Mouse (Mus musculus): ENCODE measurements around the gene St6galnac3. TPM values are rescaled to one million over a fixed set of nuclear protein-coding genes. Genes with fewer than 3 reads are reported as not detected.
A peak's percentile ranks its signal among the peaks of the same experiment; 100 is the strongest.

The St6galnac3 gene
- polyA plus RNA-seq, 1 experiment from 2014 or later, result 48.6 TPM

DNA sequence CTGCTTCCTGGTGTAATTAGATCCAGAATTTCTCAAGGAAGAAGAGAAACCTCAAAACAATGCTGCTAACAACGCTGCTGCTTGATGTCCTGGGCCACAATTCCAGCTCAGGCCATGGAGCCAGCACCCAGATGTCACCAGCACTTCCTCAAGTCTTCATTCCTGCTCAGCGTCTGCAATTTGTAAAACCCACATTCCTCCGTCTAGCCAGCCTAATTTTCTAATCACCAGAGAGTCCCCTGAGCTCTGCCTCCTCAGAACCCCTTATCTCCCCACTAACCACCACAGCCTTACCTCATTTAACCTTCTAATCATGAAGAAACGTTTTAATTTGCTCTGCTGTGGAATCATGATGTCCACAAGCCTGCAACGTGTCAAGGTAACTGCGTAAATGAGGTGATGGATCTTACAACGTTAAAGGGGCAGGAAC is 213.8 kb downstream of the St6galnac3 start:
- Histone ChIP-seq H3K27ac (replicated peaks) (no peak overlapping the region), H3K4me1 (peaks cover 24% of the 10 kb centered on the region), H3K9me3 (replicated peaks) (no peaks in the 10 kb centered on the region), H3K9ac (no peak overlapping the region), H3K4me3 (replicated peaks) (no peak overlapping the region), H3K36me3 (no peaks in the 10 kb centered on the region), H3K4me2 (replicated peaks) (no peak overlapping the region), H3K27me3 (no peaks in the 10 kb centered on the region)
- WGBS, result 35% methylated on average over 7 of the region's 7 CpGs
- no peak for ATAC-seq (ENCODE audit: insufficient number of reproducible peaks, low FRiP score, low TSS enrichment, low read depth)

DNA sequence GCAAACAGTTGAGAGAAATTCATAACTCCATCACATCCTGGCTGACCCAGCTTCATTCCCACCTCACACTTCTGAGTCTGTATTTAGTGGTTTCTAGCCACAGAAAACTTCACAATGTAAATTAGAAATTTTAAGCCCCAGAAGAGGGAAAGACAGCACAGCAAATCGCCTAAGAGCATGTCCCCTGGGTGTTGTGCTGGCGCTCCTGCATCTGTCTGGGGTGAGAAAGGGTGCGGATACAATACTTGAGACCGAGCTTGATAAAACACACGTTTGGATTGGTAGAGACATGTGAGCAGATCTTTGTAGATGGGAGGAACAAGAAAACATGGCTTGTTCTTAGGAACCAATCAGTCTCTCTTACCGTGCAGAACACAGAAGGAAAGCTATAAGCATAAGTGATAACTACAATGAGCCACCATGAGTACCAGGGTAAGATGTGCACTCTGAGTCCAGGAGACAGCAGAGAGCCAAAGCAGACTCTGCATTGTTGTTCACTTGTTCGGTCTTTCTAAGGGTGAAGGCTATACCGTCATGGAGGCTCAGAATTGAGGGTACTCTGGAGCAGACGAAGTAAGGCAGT is 214.8 kb downstream of the St6galnac3 start:
- Histone ChIP-seq H3K9me3 (replicated peaks) (no peaks in the 10 kb centered on the region), H3K9ac (no peak overlapping the region), H3K36me3 (no peaks in the 10 kb centered on the region), H3K4me1 (peaks cover 24% of the 10 kb centered on the region), H3K27ac (replicated peaks) (no peak overlapping the region), H3K27me3 (no peaks in the 10 kb centered on the region), H3K4me3 (replicated peaks) (no peak overlapping the region), H3K4me2 (replicated peaks) (no peak overlapping the region)
- WGBS, result 85% methylated on average over 9 of the region's 9 CpGs
- ATAC-seq (ENCODE audit: insufficient number of reproducible peaks, low FRiP score, low TSS enrichment, low read depth), result no peak

DNA sequence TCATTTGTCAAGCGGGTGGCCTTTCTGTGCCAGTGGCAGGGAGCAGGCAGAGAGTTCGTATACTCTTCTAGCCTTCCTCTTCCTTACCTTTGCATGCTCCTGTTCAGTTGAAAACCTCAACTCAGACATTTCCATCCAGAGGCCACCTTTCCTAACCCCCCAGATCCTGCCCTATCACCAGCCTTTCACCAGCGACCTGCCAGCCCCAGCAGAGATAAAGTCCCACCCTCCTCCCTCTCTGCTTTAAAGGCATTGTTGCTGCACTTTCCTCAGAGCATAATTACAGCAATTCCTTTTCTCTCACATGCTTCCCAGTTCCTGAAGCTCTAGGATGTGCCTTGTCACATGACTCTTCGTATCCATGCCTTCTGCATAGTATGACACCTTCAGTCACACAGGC is 215.3 kb downstream of the St6galnac3 start:
- Histone ChIP-seq H3K27ac (replicated peaks) (no peak overlapping the region), H3K9me3 (replicated peaks) (no peaks in the 10 kb centered on the region), H3K36me3 (no peaks in the 10 kb centered on the region), H3K4me1 (peaks cover 24% of the 10 kb centered on the region), H3K9ac (no peak overlapping the region), H3K4me2 (replicated peaks) (no peak overlapping the region), H3K4me3 (replicated peaks) (no peak overlapping the region), H3K27me3 (no peaks in the 10 kb centered on the region)
- WGBS, result 81% methylated on average over 4 of the region's 4 CpGs
- ATAC-seq (ENCODE audit: insufficient number of reproducible peaks, low FRiP score, low TSS enrichment, low read depth), result no peak

DNA sequence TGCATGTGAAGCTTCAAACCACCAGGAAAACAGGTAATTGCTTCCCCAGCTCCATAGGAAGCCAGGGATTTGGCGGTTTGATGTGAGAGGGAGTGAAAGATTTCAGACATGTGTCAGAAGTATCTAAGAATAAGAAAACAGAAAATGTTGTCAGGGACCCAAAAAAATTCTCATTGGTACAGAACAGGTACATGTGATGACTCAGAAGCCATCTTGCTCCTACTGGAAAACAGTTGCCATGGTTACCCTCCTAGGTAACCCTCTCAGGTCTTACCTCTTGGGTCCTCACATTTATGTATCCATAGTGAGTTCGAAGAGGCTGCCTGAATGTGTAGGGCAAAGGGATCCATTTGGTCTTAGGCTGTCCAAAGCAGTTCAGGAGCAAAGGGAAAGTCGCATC is 215.9 kb downstream of the St6galnac3 start:
- Histone ChIP-seq H3K4me2 (replicated peaks) (no peak overlapping the region), H3K9me3 (replicated peaks) (no peaks in the 10 kb centered on the region), H3K9ac (no peak overlapping the region), H3K36me3 (no peaks in the 10 kb centered on the region), H3K27ac (replicated peaks) (no peak overlapping the region), H3K4me1 (peaks cover 18% of the 10 kb centered on the region; the same call in 1 of the 2 replicates), H3K4me3 (replicated peaks) (no peak overlapping the region), H3K27me3 (no peaks in the 10 kb centered on the region)
- 90% methylated on average over 3 of the region's 3 CpGs for WGBS
- ATAC-seq (ENCODE audit: insufficient number of reproducible peaks, low FRiP score, low TSS enrichment, low read depth), result no peak

DNA sequence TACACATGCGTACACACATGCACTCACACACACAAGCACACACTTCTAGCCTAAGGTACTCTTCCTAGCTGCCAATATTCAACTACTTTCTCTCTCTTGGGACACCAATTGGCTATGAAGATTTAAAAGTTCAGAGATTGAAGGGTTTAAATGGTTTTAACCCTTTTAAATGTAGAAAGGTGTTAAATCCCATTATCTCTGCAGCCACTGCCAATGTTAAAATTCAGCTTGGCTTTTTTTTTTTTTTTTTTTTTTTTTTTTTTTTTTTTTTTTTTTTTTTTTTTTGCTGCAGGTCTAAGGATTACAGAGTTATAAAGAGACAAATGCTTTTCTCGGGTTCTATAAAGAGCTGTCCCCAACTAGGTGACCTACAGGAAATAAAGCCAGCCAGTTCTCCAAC is 216.4 kb downstream of the St6galnac3 start:
- H3K9ac ChIP-seq, result no peak overlapping the region
- H3K36me3 ChIP-seq, result no peaks in the 10 kb centered on the region
- H3K4me1 ChIP-seq, result peaks cover 18% of the 10 kb centered on the region; the same call in 1 of the 2 replicates
- H3K4me2 ChIP-seq (replicated peaks), result no peak overlapping the region
- H3K27me3 ChIP-seq, result no peaks in the 10 kb centered on the region
- ATAC-seq (ENCODE audit: insufficient number of reproducible peaks, low FRiP score, low TSS enrichment, low read depth), result no peak
- H3K9me3 ChIP-seq (replicated peaks), result no peaks in the 10 kb centered on the region
- H3K4me3 ChIP-seq (replicated peaks), result no peak overlapping the region
- H3K27ac ChIP-seq (replicated peaks), result no peak overlapping the region
- 89% methylated on average over 2 of the region's 2 CpGs for WGBS

DNA sequence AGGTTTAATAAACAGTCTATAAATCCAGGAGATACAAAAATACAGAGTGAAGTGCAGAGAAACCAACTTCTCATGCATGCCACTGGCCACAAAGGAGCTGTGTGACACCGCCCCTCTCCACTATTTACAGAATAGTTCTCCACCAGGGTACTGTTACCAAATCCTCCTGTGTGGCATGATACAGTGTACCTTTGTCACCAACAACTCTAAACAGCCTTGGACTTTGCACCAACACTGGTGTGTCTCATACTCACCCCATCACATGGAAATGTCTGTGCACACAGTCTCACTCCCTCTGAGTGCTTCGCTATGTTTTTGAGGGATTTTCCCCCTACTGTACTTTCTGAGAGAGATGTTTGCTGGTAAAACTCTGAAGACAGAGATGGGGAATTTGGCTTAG is 217.4 kb downstream of the St6galnac3 start:
- H3K9ac ChIP-seq, result no peak overlapping the region
- H3K36me3 ChIP-seq, result no peaks in the 10 kb centered on the region
- no peaks in the 10 kb centered on the region for H3K27me3 ChIP-seq
- no peaks in the 10 kb centered on the region for H3K9me3 ChIP-seq (replicated peaks)
- 88% methylated on average over 2 of the region's 2 CpGs for WGBS
- no peak for ATAC-seq (ENCODE audit: insufficient number of reproducible peaks, low FRiP score, low TSS enrichment, low read depth)
- H3K4me1 ChIP-seq, result peaks cover 14% of the 10 kb centered on the region; the same call in 1 of the 2 replicates
- no peak overlapping the region for H3K27ac ChIP-seq (replicated peaks)
- H3K4me3 ChIP-seq (replicated peaks), result no peak overlapping the region
- no peak overlapping the region for H3K4me2 ChIP-seq (replicated peaks)

DNA sequence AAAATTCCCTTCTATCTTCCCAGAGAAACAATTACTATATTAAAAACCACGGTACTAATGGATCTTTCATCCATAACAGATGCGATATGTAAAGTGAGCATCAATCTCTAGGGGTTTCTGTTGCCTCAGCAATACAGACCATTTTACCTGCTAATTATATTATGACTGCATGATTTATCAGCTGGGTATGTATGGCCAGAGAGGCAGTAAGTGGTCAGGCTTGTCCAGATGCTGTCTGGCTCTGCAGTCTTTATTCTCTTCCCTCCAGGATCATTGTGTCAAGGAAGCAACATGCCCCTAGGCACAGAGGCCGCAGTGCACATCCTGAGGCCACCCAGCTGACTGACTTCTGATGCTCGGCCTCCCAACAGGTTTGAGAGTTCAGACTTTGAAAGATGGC is 222.5 kb downstream of the St6galnac3 start:
- Histone ChIP-seq H3K4me3 (replicated peaks) (no peak overlapping the region), H3K9ac (no peak overlapping the region), H3K4me1 (no peaks in the 10 kb centered on the region), H3K36me3 (no peaks in the 10 kb centered on the region), H3K9me3 (replicated peaks) (no peaks in the 10 kb centered on the region), H3K4me2 (replicated peaks) (no peak overlapping the region), H3K27me3 (no peaks in the 10 kb centered on the region), H3K27ac (replicated peaks) (no peak overlapping the region)
- 72% methylated on average over 4 of the region's 4 CpGs for WGBS
- no peak for ATAC-seq (ENCODE audit: insufficient number of reproducible peaks, low FRiP score, low TSS enrichment, low read depth)

DNA sequence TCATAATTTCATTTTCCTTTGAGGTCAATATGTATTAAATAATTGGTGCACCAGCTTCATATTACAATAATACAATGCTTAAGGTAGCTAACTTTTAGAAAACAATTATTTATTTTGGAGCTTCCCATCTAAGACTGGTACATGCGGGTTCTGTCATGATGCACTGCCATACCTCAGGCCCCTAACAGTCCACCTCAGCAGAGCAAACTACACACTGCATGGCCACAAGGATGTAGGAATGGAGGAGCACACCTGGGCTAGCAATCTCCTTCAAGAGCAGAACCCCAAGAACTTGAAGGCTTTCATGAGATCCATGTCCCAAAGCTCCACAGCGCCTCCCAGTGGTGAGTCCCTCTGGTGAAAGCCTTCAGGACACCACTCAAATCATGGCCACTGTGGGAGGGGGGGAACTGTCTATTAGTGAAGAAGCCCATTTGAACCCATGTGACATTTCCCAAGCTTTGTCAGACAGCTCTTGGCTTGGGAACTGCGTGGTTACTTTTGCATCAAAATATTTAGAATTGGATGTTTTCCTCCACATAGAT is 223.6 kb downstream of the St6galnac3 start:
- ATAC-seq (ENCODE audit: insufficient number of reproducible peaks, low FRiP score, low TSS enrichment, low read depth), result no peak
- WGBS, result 64% methylated on average over 3 of the region's 3 CpGs

DNA sequence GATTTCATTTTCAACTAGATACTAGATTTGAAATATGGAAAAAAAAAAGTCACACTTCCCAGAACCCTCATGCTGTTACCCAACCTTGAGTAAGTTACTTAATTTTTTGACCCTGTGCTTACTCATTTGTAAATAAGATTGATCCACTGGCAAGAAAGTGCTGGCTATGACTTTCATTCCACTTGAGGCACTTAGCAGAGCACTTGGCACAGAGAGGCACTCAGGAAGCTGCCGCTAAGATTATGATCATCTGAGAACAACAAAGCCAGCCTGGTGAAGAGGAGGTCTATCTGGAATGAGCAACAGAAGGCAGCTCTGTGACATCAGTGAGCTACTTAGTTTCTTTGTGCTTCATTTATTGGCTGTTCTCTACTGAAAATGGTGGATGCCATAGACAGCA is 232.0 kb downstream of the St6galnac3 start:
- 61% methylated on average over 1 of the region's 1 CpGs for WGBS
- no peak overlapping the region for H3K4me2 ChIP-seq (replicated peaks)
- H3K4me3 ChIP-seq (replicated peaks), result no peak overlapping the region
- H3K27me3 ChIP-seq, result no peaks in the 10 kb centered on the region
- H3K4me1 ChIP-seq, result 0 out of 2 replicates have a peak, but pooled peaks cover 2% of the 10 kb centered on the region
- H3K36me3 ChIP-seq, result no peaks in the 10 kb centered on the region
- no peaks in the 10 kb centered on the region for H3K9me3 ChIP-seq (replicated peaks)
- H3K9ac ChIP-seq, result no peak overlapping the region
- ATAC-seq (ENCODE audit: insufficient number of reproducible peaks, low FRiP score, low TSS enrichment, low read depth), result no peak
- H3K27ac ChIP-seq (replicated peaks), result no peak overlapping the region

More for the DNA sequence above, 223.6 kb downstream of the St6galnac3 start:
- Histone ChIP-seq H3K27me3 (no peaks in the 10 kb centered on the region), H3K4me3 (replicated peaks) (no peak overlapping the region), H3K9me3 (replicated peaks) (no peaks in the 10 kb centered on the region), H3K4me2 (replicated peaks) (no peak overlapping the region), H3K27ac (replicated peaks) (no peak overlapping the region), H3K9ac (no peak overlapping the region), H3K4me1 (no peaks in the 10 kb centered on the region), H3K36me3 (no peaks in the 10 kb centered on the region)

DNA sequence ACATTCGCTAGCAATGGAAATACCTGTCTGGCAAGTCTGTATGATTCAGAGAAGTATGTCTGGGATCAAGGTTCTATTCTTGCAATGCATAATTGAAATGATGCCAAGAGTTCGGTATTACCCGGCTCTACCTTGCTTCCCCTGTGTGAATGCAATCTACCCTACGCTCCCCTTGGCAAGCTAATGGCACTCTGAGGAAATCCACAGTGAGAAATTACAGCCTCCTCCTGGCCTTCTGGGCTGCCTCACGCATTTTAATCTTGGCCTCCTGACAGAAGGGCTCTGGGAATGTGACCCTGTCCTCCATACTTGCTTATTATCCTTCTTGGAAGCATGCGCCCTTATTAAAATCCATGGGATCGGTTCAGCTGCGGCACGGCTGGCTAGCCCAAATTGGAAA is 235.3 kb downstream of the St6galnac3 start:
- ATAC-seq (ENCODE audit: insufficient number of reproducible peaks, low FRiP score, low TSS enrichment, low read depth), result peak; percentile 37; the same call in 1 of the 2 replicates
- 71% methylated on average over 9 of the region's 9 CpGs for WGBS
- Histone ChIP-seq H3K36me3 (no peaks in the 10 kb centered on the region), H3K27ac (replicated peaks) (no peak overlapping the region), H3K4me1 (0 out of 2 replicates have a peak, but pooled peaks cover 2% of the 10 kb centered on the region), H3K4me2 (replicated peaks) (no peak overlapping the region), H3K9me3 (replicated peaks) (no peaks in the 10 kb centered on the region), H3K27me3 (no peaks in the 10 kb centered on the region), H3K9ac (no peak overlapping the region), H3K4me3 (replicated peaks) (no peak overlapping the region)

DNA sequence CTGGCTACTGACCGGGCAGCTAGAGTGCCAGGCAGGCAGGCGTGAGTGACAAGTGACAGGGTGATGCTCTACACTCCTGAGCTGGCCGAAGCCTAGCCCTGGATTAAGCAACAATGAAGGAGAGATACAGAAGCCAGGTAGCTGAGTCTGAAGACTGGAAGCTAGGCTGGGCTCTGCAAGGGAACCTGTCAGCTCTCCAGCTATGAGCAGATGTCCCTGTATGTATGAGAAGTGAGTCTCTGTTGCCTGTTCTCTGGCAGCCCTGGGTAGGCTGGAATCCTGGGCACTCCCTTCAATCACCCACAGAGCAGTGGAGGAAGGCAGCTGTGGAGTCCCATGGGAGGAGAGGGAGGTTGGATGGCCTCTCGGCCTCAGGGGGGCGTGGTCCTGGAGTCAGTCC is 236.0 kb downstream of the St6galnac3 start:
- no peak overlapping the region for H3K27ac ChIP-seq (replicated peaks)

DNA sequence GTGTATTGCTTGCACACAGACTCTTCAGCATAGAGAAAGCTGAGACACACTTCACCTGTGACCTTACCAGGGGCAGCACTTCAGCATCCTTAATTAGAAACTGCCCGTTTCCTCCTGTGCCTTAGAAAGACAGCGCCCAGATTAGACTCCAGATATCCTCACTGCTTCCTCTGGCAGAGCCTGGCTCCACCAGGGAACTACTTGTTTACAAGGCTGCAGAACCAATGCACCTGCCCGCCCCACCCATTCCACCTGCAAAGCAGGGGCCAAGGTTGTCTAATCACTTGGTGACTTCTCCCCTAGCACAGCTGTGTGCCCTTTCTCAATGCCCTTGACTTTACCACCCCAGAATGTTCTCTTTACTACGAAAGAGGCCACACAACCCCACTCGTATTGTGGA is 239.8 kb downstream of the St6galnac3 start:
- H3K9ac ChIP-seq, result no peak overlapping the region
- no peaks in the 10 kb centered on the region for H3K27me3 ChIP-seq
- H3K4me1 ChIP-seq, result no peaks in the 10 kb centered on the region
- no peaks in the 10 kb centered on the region for H3K36me3 ChIP-seq
- H3K4me2 ChIP-seq (replicated peaks), result no peak overlapping the region
- no peak overlapping the region for H3K4me3 ChIP-seq (replicated peaks)
- WGBS, result 78% methylated on average over 5 of the region's 5 CpGs
- no peak for ATAC-seq (ENCODE audit: insufficient number of reproducible peaks, low FRiP score, low TSS enrichment, low read depth)
- H3K9me3 ChIP-seq (replicated peaks), result no peaks in the 10 kb centered on the region
- H3K27ac ChIP-seq (replicated peaks), result no peak overlapping the region

More for the DNA sequence above, 236.0 kb downstream of the St6galnac3 start:
- Histone ChIP-seq H3K9ac (no peak overlapping the region), H3K4me1 (0 out of 2 replicates have a peak, but pooled peaks cover 2% of the 10 kb centered on the region), H3K36me3 (no peaks in the 10 kb centered on the region), H3K27me3 (no peaks in the 10 kb centered on the region), H3K4me2 (replicated peaks) (no peak overlapping the region), H3K9me3 (replicated peaks) (no peaks in the 10 kb centered on the region), H3K4me3 (replicated peaks) (no peak overlapping the region)
- WGBS, result 81% methylated on average over 5 of the region's 5 CpGs
- no peak for ATAC-seq (ENCODE audit: insufficient number of reproducible peaks, low FRiP score, low TSS enrichment, low read depth)

Measured in embryonic facial prominence, embryonic 15.5 days (tissue).